Comparison of ENCODE assay signal across 20 mouse cellular contexts in the genomic region with DNA sequence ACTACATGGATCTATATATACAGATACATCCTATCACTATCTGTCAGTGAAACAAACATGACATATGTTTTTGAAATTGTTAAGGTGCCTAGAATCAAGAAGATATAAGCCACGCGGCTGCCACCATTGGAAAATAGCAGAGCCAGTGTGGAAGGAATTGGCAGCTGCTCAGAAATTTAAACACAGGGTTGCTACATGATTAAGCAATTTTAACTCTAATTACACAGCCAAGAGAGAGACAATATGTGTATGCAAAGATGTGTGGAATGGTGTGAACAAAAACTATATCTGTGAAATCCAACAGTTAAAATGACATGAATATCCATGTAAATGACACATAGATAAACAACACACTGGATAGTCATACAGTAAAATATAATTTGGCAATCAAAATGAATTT.
DNase-seq lines count a peak whose midpoint lies in the region; ATAC-seq and TF ChIP-seq lines count a peak whose summit lies in the region.
"Had no signal": no experiment of that assay in that cellular context is flagged by ENCODE, and none has a peak within 500 bp of the region (broad histone marks: within the 10 kb centered on the region; RNA-seq: fewer than 3 reads in every experiment).

No protein-coding gene starts in this region.

- WGBS in midbrain, embryonic 14.5 days = 87% methylated on average over 2 of the region's 2 CpGs
- WGBS in midbrain, embryonic 13.5 days = 84% methylated on average over 2 of the region's 2 CpGs
- WGBS in forebrain, embryonic 16.5 days = 27% methylated on average over 2 of the region's 2 CpGs
- 79% methylated on average over 2 of the region's 2 CpGs for WGBS in intestine, embryonic 16.5 days

- no peak overlapping the region for H3K9ac ChIP-seq in midbrain, embryonic 14.5 days (replicated peaks; ENCODE audit: low read length)
- no peak overlapping the region for H3K9ac ChIP-seq in midbrain, embryonic 13.5 days (replicated peaks)
- no peak overlapping the region for H3K9ac ChIP-seq in forebrain, embryonic 16.5 days (replicated peaks; ENCODE audit: low read depth, low read length)
- no peak overlapping the region for H3K9ac ChIP-seq in intestine, embryonic 16.5 days (ENCODE audit: low read depth, low read length)
- H3K9ac ChIP-seq: heart, embryonic 15.5 days; hindbrain, embryonic 13.5 days had no signal

- no peaks in the 10 kb centered on the region for H3K27me3 ChIP-seq in midbrain, embryonic 14.5 days (ENCODE audit: control insufficient read depth, insufficient read depth, low read length)
- no peaks in the 10 kb centered on the region for H3K27me3 ChIP-seq in midbrain, embryonic 13.5 days
- no peaks in the 10 kb centered on the region for H3K27me3 ChIP-seq in forebrain, embryonic 16.5 days (replicated peaks; ENCODE audit: control insufficient read depth, insufficient read depth, low read length)
- H3K27me3 ChIP-seq in intestine, embryonic 16.5 days (replicated peaks; ENCODE audit: control insufficient read depth, insufficient read depth, low read length) = no peaks in the 10 kb centered on the region
- H3K27me3 ChIP-seq: CH12.LX; heart, embryonic 15.5 days; hindbrain, embryonic 13.5 days had no signal

- no peak overlapping the region for H3K4me3 ChIP-seq in layer of hippocampus, adult 2 months
- no peak overlapping the region for H3K4me3 ChIP-seq in midbrain, embryonic 14.5 days (replicated peaks; ENCODE audit: low read depth, low read length)
- no peak overlapping the region for H3K4me3 ChIP-seq in midbrain, embryonic 13.5 days (replicated peaks)
- H3K4me3 ChIP-seq in forebrain, embryonic 16.5 days (replicated peaks; ENCODE audit: low read length) = no peak overlapping the region
- no peak overlapping the region for H3K4me3 ChIP-seq in intestine, embryonic 16.5 days (ENCODE audit: low read length)
- H3K4me3 ChIP-seq: embryonic facial prominence, embryonic 10.5 days; heart, adult 2 months; heart, embryonic 15.5 days; hindbrain, embryonic 13.5 days had no signal

- H3K36me3 ChIP-seq in midbrain, embryonic 14.5 days (ENCODE audit: control insufficient read depth, insufficient read depth, low read length) = 0 out of 2 replicates have a peak, but pooled peaks cover 5% of the 10 kb centered on the region
- H3K36me3 ChIP-seq in midbrain, embryonic 13.5 days = peaks cover 14% of the 10 kb centered on the region
- H3K36me3 ChIP-seq in forebrain, embryonic 16.5 days (ENCODE audit: control insufficient read depth, insufficient read depth) = no peaks in the 10 kb centered on the region
- H3K36me3 ChIP-seq in intestine, embryonic 16.5 days (ENCODE audit: control insufficient read depth, insufficient read depth, low read length) = no peaks in the 10 kb centered on the region
- H3K36me3 ChIP-seq: heart, embryonic 15.5 days had no signal

- no peak overlapping the region for H3K4me2 ChIP-seq in midbrain, embryonic 14.5 days (ENCODE audit: low read length)
- no peak overlapping the region for H3K4me2 ChIP-seq in midbrain, embryonic 13.5 days (replicated peaks)
- no peak overlapping the region for H3K4me2 ChIP-seq in forebrain, embryonic 16.5 days (ENCODE audit: low read length)
- no peak overlapping the region for H3K4me2 ChIP-seq in intestine, embryonic 16.5 days (ENCODE audit: low read depth, low read length)
- H3K4me2 ChIP-seq: heart, embryonic 11.5 days; heart, embryonic 15.5 days; hindbrain, embryonic 13.5 days had no signal

- no peak for DNase-seq in layer of hippocampus, adult 2 months (ENCODE audit: low spot score in 2 of 2)
- DNase-seq in layer of hippocampus, postnatal 36 days = no peak
- peak; percentile 16 for DNase-seq in midbrain, embryonic 14.5 days
- DNase-seq in brain, adult 2 months (ENCODE audit: low read depth, low spot score) = peak; percentile 31
- DNase-seq in right cerebral cortex, postnatal 14 days = no peak
- DNase-seq: adrenal gland, adult 8-10 months; cerebellum, adult 2 months; cerebellum, postnatal 10 days; gastrocnemius, postnatal 14 days; heart, adult 2 months; heart, postnatal 14 days had no signal

- H3K27ac ChIP-seq in layer of hippocampus, adult 2 months = peak overlapping the region; percentile 65
- no peak overlapping the region for H3K27ac ChIP-seq in midbrain, embryonic 14.5 days (replicated peaks; ENCODE audit: low read depth, low read length)
- H3K27ac ChIP-seq in midbrain, embryonic 13.5 days = no peak overlapping the region
- no peak overlapping the region for H3K27ac ChIP-seq in forebrain, embryonic 16.5 days (ENCODE audit: low read length)
- no peak overlapping the region for H3K27ac ChIP-seq in intestine, embryonic 16.5 days (ENCODE audit: low read length)
- H3K27ac ChIP-seq: embryonic facial prominence, embryonic 10.5 days; heart, adult 2 months; heart, embryonic 15.5 days; hindbrain, embryonic 13.5 days; hindbrain, postnatal 0 days had no signal

- H3K9me3 ChIP-seq in midbrain, embryonic 14.5 days (ENCODE audit: control insufficient read depth, low read length) = no peaks in the 10 kb centered on the region
- no peaks in the 10 kb centered on the region for H3K9me3 ChIP-seq in midbrain, embryonic 13.5 days
- no peaks in the 10 kb centered on the region for H3K9me3 ChIP-seq in forebrain, embryonic 16.5 days (ENCODE audit: control insufficient read depth, low read length)
- no peaks in the 10 kb centered on the region for H3K9me3 ChIP-seq in intestine, embryonic 16.5 days (ENCODE audit: control insufficient read depth, low read length)
- H3K9me3 ChIP-seq: embryonic facial prominence, embryonic 10.5 days; heart, embryonic 15.5 days; hindbrain, embryonic 13.5 days had no signal

- ATAC-seq in midbrain, embryonic 14.5 days (ENCODE audit: low FRiP score, low TSS enrichment) = no peak
- ATAC-seq in midbrain, embryonic 13.5 days = no peak
- ATAC-seq in forebrain, embryonic 16.5 days = peak; percentile 92
- no peak for ATAC-seq in intestine, embryonic 16.5 days
- ATAC-seq: hindbrain, postnatal 0 days had no signal

- no peak for TF ChIP-seq CTCF in layer of hippocampus, adult 2 months (conservative IDR thresholded peaks at IDR 0.05)

- H3K4me1 ChIP-seq in midbrain, embryonic 14.5 days (ENCODE audit: control insufficient read depth, insufficient read depth, low read length) = no peaks in the 10 kb centered on the region
- H3K4me1 ChIP-seq in midbrain, embryonic 13.5 days (replicated peaks) = no peaks in the 10 kb centered on the region
- peaks cover 2% of the 10 kb centered on the region for H3K4me1 ChIP-seq in forebrain, embryonic 16.5 days (replicated peaks; ENCODE audit: control insufficient read depth, insufficient read depth, low read length)
- H3K4me1 ChIP-seq in intestine, embryonic 16.5 days (ENCODE audit: control insufficient read depth, insufficient read depth, low read length) = no peaks in the 10 kb centered on the region
- H3K4me1 ChIP-seq: embryonic facial prominence, embryonic 10.5 days; heart, embryonic 15.5 days; hindbrain, embryonic 13.5 days had no signal

Comparison
In these comparisons a context has a peak if more than half of its experiments do, and no peak if none do; other contexts are left out.
1. DNase-seq: peak in midbrain, embryonic 14.5 days (single experiment) and brain, adult 2 months (single experiment); none in layer of hippocampus, adult 2 months (0 of 2), layer of hippocampus, postnatal 36 days (0 of 2) and right cerebral cortex, postnatal 14 days (single experiment).